Mouse (Mus musculus) testis, adult 2 months (tissue): ENCODE data around the gene Sf1. TPM values are rescaled to one million over a fixed set of nuclear protein-coding genes. Genes with fewer than 3 reads are reported as not detected.
A peak's percentile ranks its signal among the peaks of the same experiment; 100 is the strongest.

Source experiments
- H3K27ac ChIP-seq: fragments of 200-500 bp; 2 replicates; pipeline ENCODE4 v1.5.1; 2012; ENCODE audit warnings: low read depth, low read length; ENCODE audit not compliant: control insufficient read depth, insufficient read depth
- H3K27me3 ChIP-seq: fragments of 200-500 bp; 2 replicates; pipeline ENCODE4 v1.6.1; 2012; ENCODE audit warnings: mild to moderate bottlenecking, low read length, moderate library complexity; ENCODE audit not compliant: control insufficient read depth, insufficient read depth
- H3K36me3 ChIP-seq: fragments of 200-500 bp; 2 replicates; pipeline ENCODE4 v1.6.1; 2012; ENCODE audit warnings: mild to moderate bottlenecking, low read length; ENCODE audit not compliant: control insufficient read depth, insufficient read depth
- H3K4me1 ChIP-seq: fragments of 200-500 bp; 2 replicates; pipeline ENCODE4 v1.6.1; 2012; ENCODE audit warnings: low read length; ENCODE audit not compliant: control insufficient read depth, insufficient read depth
- H3K4me3 ChIP-seq: fragments of 200-500 bp; 2 replicates; pipeline ENCODE4 v1.5.1; 2012; ENCODE audit warnings: low read depth, mild to moderate bottlenecking, low read length, moderate library complexity, mixed read lengths; ENCODE audit not compliant: control insufficient read depth
- CTCF ChIP-seq: fragments of 200-500 bp; IDR thresholded peaks from 2 replicates; pipeline ENCODE4 v1.5.1; 2012; ENCODE audit warnings: low read depth, mild to moderate bottlenecking, inconsistent platforms, low read length, moderate library complexity; ENCODE audit not compliant: control insufficient read depth, insufficient read depth, insufficient replicate concordance
- POLR2A ChIP-seq: fragments of 200-500 bp; IDR thresholded peaks from 2 replicates; pipeline ENCODE4 v1.6.1; 2012; ENCODE audit warnings: low read depth, mild to moderate bottlenecking, inconsistent platforms, low read length, moderate library complexity; ENCODE audit not compliant: control insufficient read depth
- polyA plus RNA-seq: library from polyadenylated mRNA; depleted of rRNA; stranded (reverse); fragments of >200 nt; gene quantifications from 2 replicates; pipeline ENCODE4 v1.2.3, GENCODE M21; 2012

The Sf1 gene
- polyA plus RNA-seq, 1 experiment: 167 TPM

DNA sequence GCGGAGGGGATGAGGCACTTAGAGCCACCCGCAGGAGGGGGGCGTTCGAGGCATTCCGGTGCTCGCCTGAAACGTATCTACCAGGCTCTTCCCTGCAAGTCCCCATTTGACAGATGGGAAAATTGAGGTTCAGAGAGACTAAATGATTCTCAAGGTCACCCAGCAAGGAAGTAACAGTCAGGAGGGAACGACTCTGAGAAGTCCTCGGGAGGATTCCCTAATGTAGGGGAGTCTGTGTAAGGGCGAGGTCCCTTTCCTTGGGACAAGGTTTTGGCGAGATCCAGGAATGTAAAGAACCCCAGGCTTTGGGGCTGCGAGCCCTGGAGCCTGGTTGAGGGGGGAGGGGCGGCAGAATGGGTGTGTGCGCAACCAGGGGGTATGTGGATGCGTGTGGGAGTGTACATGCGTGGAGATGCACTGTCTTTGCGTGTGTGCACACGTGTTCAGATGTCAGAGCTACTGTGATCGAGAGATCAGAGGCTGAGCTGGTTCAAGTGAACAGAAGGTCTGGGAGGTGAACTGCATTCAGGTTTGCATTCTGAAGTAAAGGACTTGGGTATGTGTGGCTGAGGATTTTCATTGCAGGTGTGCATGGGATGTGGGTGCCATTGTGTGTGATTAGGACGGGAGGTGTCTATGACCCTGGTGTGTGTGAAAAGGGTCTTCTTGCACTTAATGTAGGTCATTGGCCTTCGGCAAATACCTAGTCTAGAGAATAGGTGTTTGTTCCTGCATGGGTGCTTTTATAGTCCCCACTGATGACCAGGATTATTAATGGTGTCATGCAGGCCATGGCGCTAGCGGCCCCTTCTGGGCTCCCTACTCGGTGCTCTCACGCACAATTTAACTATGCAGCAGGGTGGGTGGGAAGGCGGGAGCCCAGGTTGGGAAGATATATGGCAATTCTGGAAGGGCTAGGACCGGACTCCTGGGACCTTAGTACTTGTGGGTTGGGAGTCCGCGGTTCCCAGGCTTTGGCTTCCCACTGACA, 36.9 kb downstream of the Sf1 start:
- Histone ChIP-seq H3K4me3 (peak overlapping the region; percentile 22), H3K27ac (no peak overlapping the region), H3K27me3 (no peaks in the 10 kb centered on the region)

DNA sequence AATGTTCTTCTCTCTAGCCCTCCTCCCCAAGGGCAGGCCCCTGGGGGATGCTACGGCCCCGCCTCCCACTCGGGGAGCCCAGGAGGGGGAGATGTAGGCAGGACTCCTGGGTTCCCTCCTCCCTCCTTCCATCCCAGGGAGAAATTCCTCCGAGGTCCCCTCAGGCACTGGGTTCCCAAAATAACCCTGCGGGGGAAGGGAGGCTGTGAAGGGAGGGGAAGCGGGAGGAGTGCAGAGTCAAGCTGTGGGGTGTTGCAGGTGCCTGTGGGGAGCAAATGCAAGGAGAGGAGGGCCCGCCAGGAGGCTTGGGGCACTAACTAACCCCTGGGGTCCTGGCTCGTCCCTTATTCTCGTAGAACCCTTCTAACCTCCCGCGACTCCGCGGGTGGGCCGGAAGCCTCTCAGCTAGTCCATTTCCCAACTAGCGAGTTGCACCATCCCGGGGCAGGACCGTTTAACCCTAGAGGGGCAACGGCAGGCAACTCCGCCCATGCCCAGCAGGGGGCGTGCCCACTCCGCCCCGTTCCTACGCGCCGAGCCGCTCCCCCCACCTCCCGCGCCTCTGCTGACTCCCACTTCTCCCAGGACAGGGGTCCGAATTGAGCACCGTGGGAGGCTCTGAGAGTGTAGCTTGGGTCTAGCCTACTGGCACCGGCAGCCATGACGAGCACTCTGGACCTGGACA, 37.8 kb downstream of the Sf1 start:
- Histone ChIP-seq H3K4me1 (peaks cover 22% of the 10 kb centered on the region), H3K4me3 (peak overlapping the region; percentile 59), H3K27me3 (no peaks in the 10 kb centered on the region), H3K36me3 (no peaks in the 10 kb centered on the region), H3K27ac (no peak overlapping the region)
- peak; percentile 88 for TF ChIP-seq CTCF
- no peak for TF ChIP-seq POLR2A

More for the DNA sequence above, 36.9 kb downstream of the Sf1 start:
- H3K4me1 ChIP-seq: peaks cover 22% of the 10 kb centered on the region
- no peaks in the 10 kb centered on the region for H3K36me3 ChIP-seq
- no peak for TF ChIP-seq POLR2A
- TF ChIP-seq CTCF: no peak

- H3K36me3 ChIP-seq: no peaks in the 10 kb centered on the region
- H3K27me3 ChIP-seq: no peaks in the 10 kb centered on the region
- H3K4me1 ChIP-seq: peaks cover 22% of the 10 kb centered on the region
- TF ChIP-seq CTCF (no peak), POLR2A (no peak)
- no peak overlapping the region; the same call in 1 of the 2 replicates for H3K4me3 ChIP-seq
- H3K27ac ChIP-seq: no peak overlapping the region
Observed at GRCm38 (mm10) chr19:6401951-6402350, 38.5 kb downstream of the Sf1 start.

DNA sequence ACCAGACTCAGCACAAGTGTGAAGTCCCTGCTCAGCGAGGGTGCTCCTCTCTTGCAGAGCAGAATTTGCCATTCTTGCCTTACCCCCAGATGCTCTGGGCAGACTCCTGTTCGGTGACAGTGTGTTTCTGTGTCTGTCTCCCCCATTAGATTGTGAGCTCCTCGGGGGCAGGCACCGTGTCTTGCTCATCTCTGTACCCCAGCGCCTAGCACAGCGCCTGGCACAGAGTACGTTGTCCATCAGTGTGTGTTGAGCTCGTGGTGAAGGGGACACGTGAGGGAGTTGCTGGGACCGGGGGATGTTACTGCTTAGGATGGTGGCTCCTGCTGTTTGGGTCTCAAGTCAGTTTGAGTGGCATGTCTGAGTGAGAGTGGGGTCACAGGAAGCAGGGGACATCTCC, 40.4 kb downstream of the Sf1 start:
- Histone ChIP-seq H3K27me3 (no peaks in the 10 kb centered on the region), H3K36me3 (no peaks in the 10 kb centered on the region), H3K4me1 (peaks cover 17% of the 10 kb centered on the region), H3K27ac (no peak overlapping the region), H3K4me3 (peak overlapping the region; percentile 73; the same call in 1 of the 2 replicates)
- no peak for TF ChIP-seq CTCF
- no peak for TF ChIP-seq POLR2A

DNA sequence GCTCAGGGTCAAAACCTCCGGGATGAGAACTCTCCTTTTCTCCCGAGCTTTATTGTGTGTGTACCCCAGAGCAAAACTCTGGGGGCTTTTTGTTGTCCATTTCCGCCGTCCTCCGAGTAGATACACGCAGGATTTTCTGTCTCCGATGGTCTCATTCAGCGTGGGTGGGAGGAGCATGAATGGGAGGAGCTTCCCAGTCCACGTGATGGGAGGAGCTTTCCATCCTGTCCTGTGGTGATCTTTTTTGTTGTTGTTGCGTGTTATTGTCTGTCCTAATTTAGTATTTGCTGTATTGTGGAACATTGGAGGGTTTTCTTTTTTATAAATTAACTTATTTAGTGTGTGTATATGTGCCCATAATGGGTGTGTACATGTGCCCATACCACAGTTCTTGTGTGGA, 41.9 kb downstream of the Sf1 start:
- Histone ChIP-seq H3K4me3 (peak overlapping the region; percentile 73), H3K4me1 (peaks cover 9% of the 10 kb centered on the region), H3K36me3 (no peaks in the 10 kb centered on the region), H3K27me3 (no peaks in the 10 kb centered on the region), H3K27ac (no peak overlapping the region)
- TF ChIP-seq POLR2A (no peak), CTCF (no peak)

DNA sequence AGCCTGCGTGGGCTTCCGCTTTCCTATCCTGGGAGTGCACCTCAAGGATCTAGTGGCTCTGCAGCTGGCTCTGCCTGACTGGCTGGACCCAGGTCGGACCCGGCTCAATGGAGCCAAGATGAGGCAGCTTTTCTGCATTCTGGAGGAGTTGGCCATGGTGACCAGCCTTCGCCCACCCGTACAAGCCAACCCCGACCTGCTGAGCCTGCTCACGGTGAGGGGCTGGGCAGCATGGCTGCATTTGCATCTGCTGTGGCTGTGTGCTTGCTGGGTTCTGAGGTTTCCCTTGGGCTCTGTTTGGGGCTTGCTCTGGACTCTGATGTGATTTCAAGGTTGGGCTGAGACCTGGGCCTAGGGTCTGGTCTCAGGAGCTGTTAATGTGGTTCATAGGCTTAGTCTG, 43.6 kb downstream of the Sf1 start:
- Histone ChIP-seq H3K4me1 (peaks cover 6% of the 10 kb centered on the region), H3K4me3 (no peak overlapping the region), H3K36me3 (no peaks in the 10 kb centered on the region), H3K27me3 (no peaks in the 10 kb centered on the region), H3K27ac (no peak overlapping the region)
- TF ChIP-seq POLR2A (no peak), CTCF (no peak)
